Mouse (Mus musculus): Measurements from ENCODE around the gene Tuba8. TPM values are rescaled to one million over a fixed set of nuclear protein-coding genes. Genes with fewer than 3 reads are reported as not detected.

Tuba8 gene
- polyA plus RNA-seq (2014; fragmentation: Nextera tagmentation; extraction: Ambion mirVana), result 0.36 and 0.53 TPM in 2 replicates

DNA sequence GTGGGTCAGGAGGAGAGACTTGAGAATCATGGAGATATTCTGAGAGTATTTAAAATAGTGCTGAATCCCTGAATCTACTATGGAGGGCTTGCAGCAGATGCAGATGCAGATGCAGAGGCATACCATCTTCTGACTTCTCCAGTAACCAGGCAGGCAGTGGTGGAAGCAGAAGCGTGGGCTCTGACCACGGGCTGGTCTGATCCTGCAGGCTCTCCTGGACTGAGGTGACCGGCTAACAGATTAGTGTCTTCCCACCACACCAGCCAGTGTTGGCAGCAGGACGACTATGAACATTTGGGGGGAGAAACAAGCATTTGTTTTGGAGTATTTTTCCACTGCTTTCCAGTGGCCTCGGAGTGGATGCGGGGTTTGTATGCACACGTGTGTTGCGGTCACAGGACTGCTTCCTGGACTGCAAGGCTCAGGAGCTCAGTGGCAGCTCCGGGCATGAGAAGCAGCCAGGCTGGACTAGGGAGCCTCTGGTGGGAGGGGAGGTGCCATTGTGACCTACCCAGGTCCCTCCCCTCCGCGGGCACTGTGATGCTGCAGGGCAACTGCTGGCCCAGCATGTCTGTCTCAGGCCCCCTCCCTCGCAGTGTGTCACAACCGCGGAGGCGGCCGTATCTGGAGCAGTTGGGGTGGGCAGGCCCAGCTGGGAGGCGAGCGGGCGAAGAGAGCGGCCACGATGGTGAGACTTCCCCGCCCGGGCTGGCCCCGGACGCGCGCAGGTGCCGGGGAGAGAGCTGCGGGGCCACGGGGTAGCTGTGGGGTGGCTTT lies at the start of gene Tuba8:
Tuba8 (plus strand) TSS at position 548 of the 777 bp plus-strand sequence.
- no peaks in the 10 kb centered on the region for H3K36me3 ChIP-seq (ENCODE audit: control insufficient read depth, insufficient read depth, low read length)
- WGBS, result 3% methylated on average over 30 of the region's 30 CpGs
- peak; percentile 62 for DNase-seq
- ATAC-seq (ENCODE audit: low FRiP score, low TSS enrichment), result peak; percentile 58
- peaks cover 13% of the 10 kb centered on the region for H3K4me1 ChIP-seq (ENCODE audit: control insufficient read depth, insufficient read depth, low read length)
- peak within 1 kb of the TSS; percentile 94 for H3K4me2 ChIP-seq (ENCODE audit: low read length)
- H3K27ac ChIP-seq (replicated peaks; ENCODE audit: low read depth, low read length), result no peak within 1 kb of the TSS
- H3K4me3 ChIP-seq (replicated peaks; ENCODE audit: low read depth, low read length), result peak within 1 kb of the TSS; percentile 46
- peaks cover 19% of the 10 kb centered on the region for H3K27me3 ChIP-seq (ENCODE audit: control insufficient read depth, insufficient read depth, low read length)
- H3K9ac ChIP-seq (replicated peaks; ENCODE audit: low read length), result peak within 1 kb of the TSS; percentile 51
- H3K9me3 ChIP-seq (ENCODE audit: control insufficient read depth, low read length), result no peaks in the 10 kb centered on the region

DNA sequence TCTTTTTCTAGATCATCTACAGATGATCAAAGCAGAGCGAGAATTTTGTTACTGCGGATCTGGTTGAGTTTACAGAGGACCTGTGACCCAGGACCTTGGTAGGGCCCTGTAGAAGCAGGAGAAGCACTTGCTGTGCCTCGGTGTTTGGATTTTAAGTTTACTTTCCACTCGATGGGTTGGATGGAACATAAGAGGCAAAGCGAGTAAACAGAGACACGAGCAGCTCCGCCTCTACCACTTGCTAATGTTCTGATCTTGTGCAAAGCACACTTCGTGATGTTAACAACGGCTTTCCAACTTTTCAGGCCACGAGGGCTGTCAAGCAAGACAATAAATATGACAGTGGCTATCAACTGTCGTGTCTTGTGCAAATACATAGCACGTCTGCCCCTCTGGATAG lies 47.9 kb upstream of the Tuba8 start:
- Histone ChIP-seq H3K9me3 (ENCODE audit: control insufficient read depth, low read length) (no peaks in the 10 kb centered on the region), H3K27ac (replicated peaks; ENCODE audit: low read depth, low read length) (no peak overlapping the region), H3K27me3 (ENCODE audit: control insufficient read depth, insufficient read depth, low read length) (no peaks in the 10 kb centered on the region), H3K4me1 (ENCODE audit: control insufficient read depth, insufficient read depth, low read length) (0 out of 2 replicates have a peak, but pooled peaks cover 4% of the 10 kb centered on the region), H3K9ac (replicated peaks; ENCODE audit: low read length) (no peak overlapping the region), H3K4me2 (ENCODE audit: low read length) (no peak overlapping the region), H3K36me3 (ENCODE audit: control insufficient read depth, insufficient read depth, low read length) (no peaks in the 10 kb centered on the region), H3K4me3 (replicated peaks; ENCODE audit: low read depth, low read length) (no peak overlapping the region)
- WGBS, result 90% methylated on average over 12 of the region's 12 CpGs
- no peak for ATAC-seq (ENCODE audit: low FRiP score, low TSS enrichment)
- no peak for DNase-seq

DNA sequence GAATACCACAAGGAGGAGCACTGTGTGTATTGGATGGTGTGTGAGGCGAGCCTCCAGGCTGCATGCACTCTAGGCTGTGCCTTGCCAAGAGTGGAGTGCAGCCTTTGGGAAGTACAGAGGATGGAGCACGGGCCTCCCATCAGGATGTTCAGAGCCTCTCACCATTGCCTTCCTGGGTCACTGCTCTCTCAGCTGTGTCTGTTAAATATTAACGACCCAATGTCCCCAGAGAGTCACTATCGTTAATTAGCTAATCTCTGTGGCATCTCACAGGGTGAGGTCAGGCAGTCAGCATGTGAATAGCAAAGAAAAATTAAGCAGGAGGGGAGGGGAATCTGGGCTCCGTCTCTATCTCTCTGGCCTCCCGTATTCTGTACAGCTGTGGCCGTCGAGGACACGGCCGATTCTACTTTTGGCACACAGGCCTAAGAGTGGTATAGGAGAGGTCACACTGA lies 44.4 kb upstream of the Tuba8 start:
- Histone ChIP-seq H3K4me1 (ENCODE audit: control insufficient read depth, insufficient read depth, low read length) (0 out of 2 replicates have a peak, but pooled peaks cover 4% of the 10 kb centered on the region), H3K27ac (replicated peaks; ENCODE audit: low read depth, low read length) (no peak overlapping the region), H3K36me3 (ENCODE audit: control insufficient read depth, insufficient read depth, low read length) (no peaks in the 10 kb centered on the region), H3K9ac (replicated peaks; ENCODE audit: low read length) (no peak overlapping the region), H3K4me3 (replicated peaks; ENCODE audit: low read depth, low read length) (no peak overlapping the region), H3K4me2 (ENCODE audit: low read length) (no peak overlapping the region), H3K9me3 (ENCODE audit: control insufficient read depth, low read length) (no peaks in the 10 kb centered on the region), H3K27me3 (ENCODE audit: control insufficient read depth, insufficient read depth, low read length) (no peaks in the 10 kb centered on the region)
- WGBS, result 38% methylated on average over 10 of the region's 10 CpGs
- DNase-seq (peak; percentile 35), ATAC-seq (ENCODE audit: low FRiP score, low TSS enrichment) (0 out of 2 replicates have a peak, but pooled peaks have one; percentile 31)

DNA sequence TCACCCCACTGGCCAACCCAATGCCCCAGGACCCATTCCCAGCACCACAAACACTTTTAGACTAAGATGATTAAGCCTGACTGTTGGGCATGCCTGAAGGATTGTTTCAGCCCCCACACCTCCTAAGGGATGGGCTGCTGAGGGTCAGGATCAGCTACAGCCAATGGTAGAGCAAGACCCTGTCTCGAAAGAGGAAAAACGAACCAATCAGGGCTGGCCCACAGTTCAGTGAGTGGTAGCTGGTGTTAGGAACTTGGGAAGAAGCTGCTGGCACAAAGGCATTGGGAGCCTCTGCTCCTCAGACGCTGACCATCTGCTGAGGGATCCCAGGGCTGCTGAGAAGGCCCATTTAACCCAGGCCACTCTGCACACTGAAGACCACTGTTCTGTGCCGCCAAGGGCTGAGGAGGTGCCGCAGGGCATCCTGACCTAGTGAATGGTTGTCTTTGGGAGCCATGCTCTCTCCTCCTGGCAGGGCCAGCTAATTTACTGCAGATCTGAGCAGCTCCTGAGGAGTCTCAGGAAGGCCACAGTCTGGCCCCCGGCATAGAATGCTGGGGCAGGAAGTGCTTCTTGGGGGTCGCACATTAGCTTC lies 43.0 kb upstream of the Tuba8 start:
- no peak for DNase-seq
- H3K36me3 ChIP-seq (ENCODE audit: control insufficient read depth, insufficient read depth, low read length), result no peaks in the 10 kb centered on the region
- no peak overlapping the region for H3K9ac ChIP-seq (replicated peaks; ENCODE audit: low read length)
- H3K4me2 ChIP-seq (ENCODE audit: low read length), result no peak overlapping the region
- 81% methylated on average over 7 of the region's 7 CpGs for WGBS
- H3K4me3 ChIP-seq (replicated peaks; ENCODE audit: low read depth, low read length), result no peak overlapping the region
- no peak overlapping the region for H3K27ac ChIP-seq (replicated peaks; ENCODE audit: low read depth, low read length)
- H3K4me1 ChIP-seq (ENCODE audit: control insufficient read depth, insufficient read depth, low read length), result 0 out of 2 replicates have a peak, but pooled peaks cover 4% of the 10 kb centered on the region
- no peaks in the 10 kb centered on the region for H3K9me3 ChIP-seq (ENCODE audit: control insufficient read depth, low read length)
- no peak for ATAC-seq (ENCODE audit: low FRiP score, low TSS enrichment)
- no peaks in the 10 kb centered on the region for H3K27me3 ChIP-seq (ENCODE audit: control insufficient read depth, insufficient read depth, low read length)

DNA sequence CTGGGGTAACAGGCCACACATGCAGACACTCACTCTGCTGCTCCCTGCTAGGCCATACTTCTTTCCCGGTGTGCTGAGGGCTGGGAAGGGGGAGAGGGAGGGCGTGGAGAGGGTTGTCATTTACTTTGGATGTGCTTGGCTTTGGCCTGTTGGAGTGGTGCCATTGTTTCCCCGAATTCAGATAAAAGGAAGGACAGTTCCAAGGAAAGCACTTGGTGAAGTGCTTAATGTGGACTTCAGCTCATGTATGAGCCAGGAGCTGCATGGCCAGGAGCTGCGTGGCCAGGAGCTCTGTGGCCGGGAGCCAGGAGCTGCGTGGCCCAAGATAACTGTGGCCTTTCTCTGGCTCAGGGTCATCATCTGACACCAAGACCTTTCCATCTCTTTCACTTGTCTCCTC lies 39.4 kb upstream of the Tuba8 start:
- DNase-seq (no peak), ATAC-seq (ENCODE audit: low FRiP score, low TSS enrichment) (no peak)
- 84% methylated on average over 6 of the region's 6 CpGs for WGBS
- Histone ChIP-seq H3K4me3 (replicated peaks; ENCODE audit: low read depth, low read length) (no peak overlapping the region), H3K4me1 (ENCODE audit: control insufficient read depth, insufficient read depth, low read length) (0 out of 2 replicates have a peak, but pooled peaks cover 3% of the 10 kb centered on the region), H3K9me3 (ENCODE audit: control insufficient read depth, low read length) (no peaks in the 10 kb centered on the region), H3K9ac (replicated peaks; ENCODE audit: low read length) (no peak overlapping the region), H3K27me3 (ENCODE audit: control insufficient read depth, insufficient read depth, low read length) (no peaks in the 10 kb centered on the region), H3K4me2 (ENCODE audit: low read length) (no peak overlapping the region), H3K27ac (replicated peaks; ENCODE audit: low read depth, low read length) (no peak overlapping the region), H3K36me3 (ENCODE audit: control insufficient read depth, insufficient read depth, low read length) (no peaks in the 10 kb centered on the region)

DNA sequence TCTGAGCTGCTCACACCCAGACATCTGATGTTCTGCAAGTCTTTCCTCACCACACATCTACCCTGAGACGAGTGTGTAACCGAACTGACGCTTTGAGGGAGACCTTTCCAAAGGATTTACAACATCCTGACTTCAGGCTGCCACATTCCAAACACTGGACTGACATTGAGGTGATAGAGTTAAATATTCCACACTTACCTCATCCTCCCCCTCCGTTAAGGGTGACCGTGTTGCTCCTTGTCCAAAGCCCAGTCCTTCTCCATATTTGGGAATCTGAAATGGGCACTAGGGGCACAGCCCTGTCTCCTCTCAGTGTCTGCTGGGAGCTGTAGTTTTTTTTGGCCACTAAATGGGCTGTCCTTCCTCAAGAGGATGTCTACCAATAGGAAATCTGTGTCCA lies 37.0 kb upstream of the Tuba8 start:
- no peak overlapping the region for H3K4me3 ChIP-seq (replicated peaks; ENCODE audit: low read depth, low read length)
- H3K36me3 ChIP-seq (ENCODE audit: control insufficient read depth, insufficient read depth, low read length), result no peaks in the 10 kb centered on the region
- 0 out of 2 replicates have a peak, but pooled peaks cover 5% of the 10 kb centered on the region for H3K4me1 ChIP-seq (ENCODE audit: control insufficient read depth, insufficient read depth, low read length)
- H3K27ac ChIP-seq (replicated peaks; ENCODE audit: low read depth, low read length), result no peak overlapping the region
- no peak for ATAC-seq (ENCODE audit: low FRiP score, low TSS enrichment)
- H3K9me3 ChIP-seq (ENCODE audit: control insufficient read depth, low read length), result no peaks in the 10 kb centered on the region
- H3K9ac ChIP-seq (replicated peaks; ENCODE audit: low read length), result no peak overlapping the region
- no peaks in the 10 kb centered on the region for H3K27me3 ChIP-seq (ENCODE audit: control insufficient read depth, insufficient read depth, low read length)
- WGBS, result 80% methylated on average over 5 of the region's 5 CpGs
- DNase-seq, result no peak
- no peak overlapping the region for H3K4me2 ChIP-seq (ENCODE audit: low read length)

DNA sequence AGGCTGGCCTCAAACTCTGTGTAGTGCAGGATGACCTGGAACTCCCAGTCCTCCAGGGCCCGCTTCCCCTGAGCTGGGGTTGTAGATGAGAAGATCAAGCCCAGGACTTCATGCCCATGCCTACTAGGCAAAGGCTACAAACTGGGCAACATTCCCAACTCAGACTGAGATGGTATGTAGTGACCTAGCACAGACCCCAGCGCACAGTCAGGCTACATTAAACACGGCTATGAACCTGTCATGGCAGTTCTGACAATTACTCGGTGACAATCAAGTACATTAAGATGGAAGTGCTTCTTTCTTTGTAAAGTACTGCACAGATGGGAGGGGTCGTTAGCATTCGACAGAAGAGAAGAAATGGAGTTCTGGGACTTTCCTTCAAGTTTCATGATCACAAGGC lies 35.7 kb upstream of the Tuba8 start:
- no peak for ATAC-seq (ENCODE audit: low FRiP score, low TSS enrichment)
- no peak overlapping the region for H3K4me2 ChIP-seq (ENCODE audit: low read length)
- H3K36me3 ChIP-seq (ENCODE audit: control insufficient read depth, insufficient read depth, low read length), result no peaks in the 10 kb centered on the region
- no peak overlapping the region for H3K9ac ChIP-seq (replicated peaks; ENCODE audit: low read length)
- no peaks in the 10 kb centered on the region for H3K9me3 ChIP-seq (ENCODE audit: control insufficient read depth, low read length)
- no peak overlapping the region for H3K4me3 ChIP-seq (replicated peaks; ENCODE audit: low read depth, low read length)
- no peaks in the 10 kb centered on the region for H3K27me3 ChIP-seq (ENCODE audit: control insufficient read depth, insufficient read depth, low read length)
- WGBS, result 96% methylated on average over 6 of the region's 6 CpGs
- H3K4me1 ChIP-seq (ENCODE audit: control insufficient read depth, insufficient read depth, low read length), result 0 out of 2 replicates have a peak, but pooled peaks cover 5% of the 10 kb centered on the region
- H3K27ac ChIP-seq (replicated peaks; ENCODE audit: low read depth, low read length), result no peak overlapping the region
- no peak for DNase-seq

DNA sequence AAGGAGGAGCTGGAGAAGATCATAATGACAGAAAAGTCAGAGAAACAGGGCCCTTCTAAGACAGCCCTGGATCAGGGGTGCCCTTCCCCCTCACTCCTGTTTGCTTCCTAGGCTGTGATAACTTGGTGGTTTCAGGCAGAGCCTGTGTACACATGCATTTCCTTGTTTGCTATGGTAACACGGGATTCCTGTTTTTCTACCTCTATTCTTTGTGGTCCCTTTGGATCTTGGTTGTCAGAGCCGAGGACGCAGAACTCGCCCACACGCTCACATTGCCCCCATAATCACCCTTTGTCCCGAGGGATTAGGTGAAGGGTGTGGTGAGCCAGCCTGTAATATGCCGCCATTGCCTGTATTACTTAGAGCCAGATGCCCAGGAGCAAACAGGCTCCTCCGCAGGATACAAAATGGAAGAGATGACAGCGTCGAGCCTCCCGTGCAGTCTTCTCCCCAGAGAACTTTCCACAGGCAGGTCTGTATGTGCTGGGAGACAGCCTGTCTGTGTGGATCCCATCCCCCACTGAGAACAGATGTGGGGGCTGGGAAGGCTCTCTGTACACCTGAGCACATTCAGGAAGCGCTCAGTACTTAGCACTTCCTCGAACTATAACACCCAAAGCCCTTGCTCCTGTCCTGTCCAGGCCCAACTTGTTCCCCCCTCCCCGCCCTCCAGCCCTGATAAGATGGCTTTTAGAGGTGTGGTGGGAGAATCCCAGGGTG lies 34.3 kb upstream of the Tuba8 start:
- no peak overlapping the region for H3K27ac ChIP-seq (replicated peaks; ENCODE audit: low read depth, low read length)
- H3K4me2 ChIP-seq (ENCODE audit: low read length), result no peak overlapping the region
- H3K9ac ChIP-seq (replicated peaks; ENCODE audit: low read length), result 0 out of 2 replicates have a peak overlapping the region, but pooled peaks have one; percentile 2
- no peaks in the 10 kb centered on the region for H3K36me3 ChIP-seq (ENCODE audit: control insufficient read depth, insufficient read depth, low read length)
- peak; percentile 33 for DNase-seq
- no peaks in the 10 kb centered on the region for H3K27me3 ChIP-seq (ENCODE audit: control insufficient read depth, insufficient read depth, low read length)
- H3K9me3 ChIP-seq (ENCODE audit: control insufficient read depth, low read length), result no peaks in the 10 kb centered on the region
- ATAC-seq (ENCODE audit: low FRiP score, low TSS enrichment), result no peak
- 44% methylated on average over 14 of the region's 14 CpGs for WGBS
- 0 out of 2 replicates have a peak, but pooled peaks cover 5% of the 10 kb centered on the region for H3K4me1 ChIP-seq (ENCODE audit: control insufficient read depth, insufficient read depth, low read length)
- H3K4me3 ChIP-seq (replicated peaks; ENCODE audit: low read depth, low read length), result no peak overlapping the region

All from midbrain, embryonic 14.5 days (tissue).